Mouse (Mus musculus) myocyte (in vitro differentiated cells): ENCODE results near the gene 1700012A03Rik.

ENCODE experiments used
- CEBPB ChIP-seq: IDR thresholded peaks from 2 replicates; pipeline ENCODE4 v1.6.1; 2011; ENCODE audit warnings: mild to moderate bottlenecking, moderate library complexity; ENCODE audit not compliant: poor library complexity, insufficient read depth, severe bottlenecking
- E2F4 ChIP-seq: IDR thresholded peaks from one replicate; pipeline ENCODE4 v1.6.1; 2011; ENCODE audit warnings: mild to moderate bottlenecking, control low read depth, moderate library complexity; ENCODE audit not compliant: insufficient read depth
- MAX ChIP-seq: IDR thresholded peaks from one replicate; pipeline ENCODE4 v1.6.1; 2011; ENCODE audit warnings: low read depth, mild to moderate bottlenecking, control low read depth
- MYOG ChIP-seq, 3 experiments: IDR thresholded peaks; one replicate each; pipeline ENCODE4 v1.6.1; 2011; ENCODE audit warnings: control low read depth in 2 of 3, low read depth in 2 of 3, mild to moderate bottlenecking in 2 of 3; ENCODE audit not compliant: insufficient read length in 2 of 3, control insufficient read depth in 1 of 3, insufficient read depth in 1 of 3
- POLR2A ChIP-seq: IDR thresholded peaks from one replicate; pipeline ENCODE4 v1.6.1; 2011; ENCODE audit warnings: low read depth, mild to moderate bottlenecking, control low read depth, moderate library complexity; ENCODE audit not compliant: insufficient read length
- POLR2AphosphoS2 ChIP-seq: IDR thresholded peaks from one replicate; pipeline ENCODE4 v1.6.1; 2011; ENCODE audit warnings: low read depth, control low read depth; ENCODE audit not compliant: insufficient read length
- SRF ChIP-seq: IDR thresholded peaks from one replicate; pipeline ENCODE4 v1.6.1; 2011; ENCODE audit warnings: low read depth; ENCODE audit not compliant: control insufficient read depth, insufficient read length
- TCF12 ChIP-seq: IDR thresholded peaks from one replicate; pipeline ENCODE4 v1.6.1; 2011; ENCODE audit warnings: mild to moderate bottlenecking, control low read depth; ENCODE audit not compliant: poor library complexity, insufficient read depth, severe bottlenecking
- TCF3 ChIP-seq: IDR thresholded peaks from one replicate; pipeline ENCODE4 v1.6.1; 2011; ENCODE audit warnings: low read depth, control low read depth; ENCODE audit not compliant: insufficient read length
- USF1 ChIP-seq: IDR thresholded peaks from one replicate; pipeline ENCODE4 v1.6.1; 2011; ENCODE audit warnings: low read depth, mild to moderate bottlenecking, control low read depth, moderate library complexity

- TF ChIP-seq TCF12 (no peak), E2F4 (no peak), POLR2A (no peak), TCF3 (no peak), USF1 (no peak), MAX (no peak), CEBPB (no peak), SRF (no peak), POLR2AphosphoS2 (no peak), MYOG (IDR thresholded peaks at IDR 0.05; ENCODE audit: control insufficient read depth in 1 of 3, insufficient read depth in 1 of 3, insufficient read length in 2 of 3, low read depth in 2 of 3) (no peak)
Measured at GRCm38 (mm10) chr6:32028228-32029009, 21.6 kb upstream of the 1700012A03Rik start.
